Mouse (Mus musculus) ES-E14 (cell line): ENCODE measurements around the gene Paxx. TPM values are rescaled to one million over a fixed set of nuclear protein-coding genes. Genes with fewer than 3 reads are reported as not detected.

Source experiments
- DNase-seq: peaks from one replicate; pipeline ENCODE4 v3.0.0-alpha.2; 2013; ENCODE audit warnings: low read depth, low spot score
- H3K27ac ChIP-seq: 2 replicates; pipeline ENCODE4 v1.5.1; 2012; ENCODE audit warnings: low read depth, mild to moderate bottlenecking, low read length, moderate library complexity, mixed read lengths; ENCODE audit not compliant: poor library complexity, insufficient read depth, severe bottlenecking
- H3K36me3 ChIP-seq: 2 replicates; pipeline ENCODE4 v1.6.1; 2012; ENCODE audit warnings: mild to moderate bottlenecking, low read length, moderate library complexity, mixed read lengths; ENCODE audit not compliant: control insufficient read depth, poor library complexity, insufficient read depth, severe bottlenecking
- H3K4me1 ChIP-seq, 2 experiments: fragments of 150-350 bp in 1 of 2; sonication (generic) in 1 of 2; 2 replicates each; pipeline ENCODE4 v1.6.1; 2012; ENCODE audit warnings: low read length in 2 of 2, mild to moderate bottlenecking in 1 of 2, mixed read lengths in 1 of 2; ENCODE audit not compliant: control insufficient read depth in 2 of 2, insufficient read depth in 2 of 2, poor library complexity in 1 of 2
- H3K4me3 ChIP-seq, 2 experiments: fragments of 150-350 bp in 1 of 2; sonication (generic) in 1 of 2; 2 replicates each; pipeline ENCODE4 v1.5.1; 2012; ENCODE audit warnings: low read length in 2 of 2, low read depth in 1 of 2, mild to moderate bottlenecking in 1 of 2, mixed read lengths in 1 of 2; ENCODE audit not compliant: insufficient read depth in 1 of 2, poor library complexity in 1 of 2, severe bottlenecking in 1 of 2
- H3K9ac ChIP-seq: 2 replicates; pipeline ENCODE4 v1.6.1; 2012; ENCODE audit warnings: low read depth, mild to moderate bottlenecking, low read length, mixed read lengths; ENCODE audit not compliant: poor library complexity, insufficient read depth, severe bottlenecking
- H3K9me3 ChIP-seq: fragments of 150-350 bp; sonication (generic); 2 replicates; pipeline ENCODE4 v1.6.1; 2012; ENCODE audit warnings: low read depth, mild to moderate bottlenecking, low read length; ENCODE audit not compliant: control insufficient read depth, insufficient read depth
- CHD2 ChIP-seq: IDR thresholded peaks from 2 replicates; pipeline ENCODE4 v1.6.1; 2014; ENCODE audit warnings: mild to moderate bottlenecking, low read depth, low read length, inconsistent platforms
- HCFC1 ChIP-seq: IDR thresholded peaks from 2 replicates; pipeline ENCODE4 v1.6.1; 2012; ENCODE audit warnings: low read length, inconsistent platforms, borderline replicate concordance; ENCODE audit not compliant: insufficient read depth
- MAFK ChIP-seq: IDR thresholded peaks from 2 replicates; pipeline ENCODE4 v1.6.1; 2014; ENCODE audit warnings: mild to moderate bottlenecking, low read depth, low read length, inconsistent platforms; ENCODE audit not compliant: insufficient read depth
- ZC3H11A ChIP-seq: IDR thresholded peaks from 2 replicates; pipeline ENCODE4 v1.6.1; 2012; ENCODE audit warnings: low read depth, mild to moderate bottlenecking, inconsistent platforms, low read length, borderline replicate concordance
- ZNF384 ChIP-seq: IDR thresholded peaks from 2 replicates; pipeline ENCODE4 v1.6.1; 2012; ENCODE audit warnings: low read depth, low read length, inconsistent platforms
- in situ Hi-C, 2 experiments: fragments of 600-800 bp; cut with MboI; formaldehyde crosslinking; loops; one replicate each; pipeline ENCODE4 v1.15.1; 2025; ENCODE audit warnings: low sequenced_read_pairs in 2 of 2, inconsistent platforms in 1 of 2; ENCODE audit not compliant: unreplicated experiment in 2 of 2
- total RNA-seq: library from RNA; depleted of rRNA; stranded (reverse); fragments of 300-350 nt; gene quantifications from 2 replicates; pipeline ENCODE4 v1.2.3, GENCODE M21; 2012

Gene Paxx
- total RNA-seq, 1 experiment = 4.8 TPM

DNA sequence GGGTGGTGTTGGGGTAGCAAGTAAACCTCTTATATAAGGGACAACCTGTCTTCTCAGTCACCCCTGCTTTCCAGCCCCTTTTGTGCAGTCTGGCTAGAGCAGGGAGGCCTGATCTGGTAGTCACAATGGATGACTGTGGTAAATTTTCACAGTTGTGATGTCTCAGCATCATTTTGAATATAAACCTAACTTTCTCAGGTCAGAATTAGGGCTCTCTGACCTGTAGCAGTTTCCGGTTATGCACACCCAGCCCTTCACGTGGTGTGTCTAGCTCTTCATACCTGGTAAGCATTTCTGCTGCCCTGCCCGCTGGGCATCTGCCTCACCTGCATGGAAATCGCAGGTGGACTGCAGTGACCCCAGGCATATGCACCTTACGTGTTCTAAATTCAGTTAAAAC, 33.6 kb downstream of the Paxx start:
- H3K9ac ChIP-seq = no peak overlapping the region
- TF ChIP-seq HCFC1 (no peak), ZC3H11A (no peak), CHD2 (no peak), MAFK (no peak), ZNF384 (no peak)

DNA sequence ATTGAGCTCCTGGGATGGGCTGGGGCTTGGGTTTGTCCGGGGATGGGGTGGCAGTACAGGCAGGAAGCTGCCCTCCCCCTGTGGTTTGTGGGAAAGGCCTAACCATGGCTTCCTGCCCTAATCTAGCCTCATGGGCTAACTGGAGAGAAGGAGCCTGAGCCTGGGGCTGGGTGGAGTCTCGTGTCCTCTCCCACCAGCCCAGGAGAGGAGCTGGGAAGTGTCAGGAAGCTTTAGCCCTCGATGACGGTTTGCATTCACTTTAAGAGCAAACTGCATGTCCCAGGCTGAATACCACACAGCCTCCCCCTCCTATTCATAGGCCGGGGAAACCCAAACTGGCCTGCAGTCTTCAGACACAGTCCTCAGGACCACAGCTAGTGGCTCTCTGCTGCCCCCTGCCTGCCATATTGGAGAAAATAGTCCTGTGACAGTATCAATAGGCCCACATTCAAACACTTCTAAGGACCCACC, 34.1 kb downstream of the Paxx start:
- H3K27ac ChIP-seq = no peak overlapping the region
- no peaks in the 10 kb centered on the region for H3K9me3 ChIP-seq
- no peaks in the 10 kb centered on the region; the same call in 1 of the 2 replicates for H3K36me3 ChIP-seq
- no peak for TF ChIP-seq ZC3H11A
- no peak for TF ChIP-seq MAFK
- no peak overlapping the region for H3K4me3 ChIP-seq
- H3K4me1 ChIP-seq = peaks cover 0 to 9% of the 10 kb centered on the region in 2 experiments; a peak in 2 of 4 replicates
- in situ Hi-C loops = no loop called here
- peak; percentile 85 for DNase-seq
- no peak overlapping the region for H3K9ac ChIP-seq

More for the DNA sequence above, 33.6 kb downstream of the Paxx start:
- Histone ChIP-seq H3K27ac (no peak overlapping the region), H3K9me3 (no peaks in the 10 kb centered on the region), H3K4me3 (no peak overlapping the region), H3K36me3 (no peaks in the 10 kb centered on the region; the same call in 1 of the 2 replicates), H3K4me1 (peaks cover 0 to 8% of the 10 kb centered on the region in 2 experiments; a peak in 1 of 4 replicates)
- no peak for DNase-seq
- in situ Hi-C loops = no loop called here

- Histone ChIP-seq H3K9me3 (no peaks in the 10 kb centered on the region), H3K9ac (peak overlapping the region; percentile 9; the same call in 1 of the 2 replicates), H3K36me3 (no peaks in the 10 kb centered on the region), H3K4me3 (peak overlapping the region; percentile 47 to 50), H3K4me1 (peaks cover 0 to 12% of the 10 kb centered on the region in 2 experiments; a peak in 2 of 4 replicates), H3K27ac (no peak overlapping the region)
- DNase-seq = no peak
- in situ Hi-C loops = no loop called here
- TF ChIP-seq HCFC1 (no peak), ZC3H11A (no peak), ZNF384 (no peak), CHD2 (no peak), MAFK (no peak)
These were observed 35.4 kb downstream of the Paxx start for GRCm38 (mm10) chr2:25425481-25425880.

DNA sequence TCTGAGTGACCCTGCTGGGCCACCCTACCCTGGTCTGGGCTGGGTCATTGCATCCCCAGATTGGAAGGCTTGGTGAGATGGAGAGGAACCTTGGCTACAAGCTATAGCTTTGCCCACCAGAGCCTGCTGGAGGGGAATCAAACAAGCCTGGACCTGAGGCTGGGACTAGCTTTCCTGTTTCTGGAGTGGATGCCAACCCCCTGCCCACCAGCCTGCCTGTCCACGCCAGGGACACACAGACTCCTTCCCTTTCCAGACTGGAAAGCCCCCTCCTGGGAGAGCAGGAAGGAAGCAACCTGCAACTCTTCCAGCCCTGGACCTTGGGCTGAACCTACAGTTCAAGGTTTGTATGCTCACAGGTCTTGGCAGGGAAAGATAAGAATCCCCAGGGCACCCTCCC, 37.3 kb downstream of the Paxx start:
- in situ Hi-C loops = no loop called here
- peaks cover 0 to 8% of the 10 kb centered on the region in 2 experiments; a peak in 2 of 4 replicates for H3K4me1 ChIP-seq
- H3K9me3 ChIP-seq = no peaks in the 10 kb centered on the region
- TF ChIP-seq MAFK (no peak), ZNF384 (no peak), ZC3H11A (no peak)
- H3K36me3 ChIP-seq = no peaks in the 10 kb centered on the region
- H3K27ac ChIP-seq = no peak overlapping the region
- H3K4me3 ChIP-seq = no peak overlapping the region
- H3K9ac ChIP-seq = no peak overlapping the region
- DNase-seq = no peak
